Mouse (Mus musculus) embryonic facial prominence, embryonic 10.5 days (tissue): ENCODE results near the gene Rnf215. TPM values are rescaled to one million over a fixed set of nuclear protein-coding genes. Genes with fewer than 3 reads are reported as not detected.

Experiments
- DNase-seq: peaks from one replicate; pipeline ENCODE4 v3.0.0-alpha.2; 2017; ENCODE audit warnings: low spot score
- H3K27ac ChIP-seq: fragments of 300-500 bp; sonication (generic); replicated peaks from 2 replicates; pipeline ENCODE4 v1.5.1; 2016; ENCODE audit warnings: mild to moderate bottlenecking
- H3K27me3 ChIP-seq: fragments of 300-500 bp; sonication (generic); replicated peaks from 2 replicates; pipeline ENCODE4 v1.6.1; 2016; ENCODE audit warnings: low read depth, mild to moderate bottlenecking; ENCODE audit not compliant: poor library complexity, severe bottlenecking
- H3K36me3 ChIP-seq: fragments of 300-500 bp; sonication (generic); replicated peaks from 2 replicates; pipeline ENCODE4 v1.6.1; 2016; ENCODE audit warnings: mild to moderate bottlenecking, moderate library complexity
- H3K4me1 ChIP-seq: fragments of 300-500 bp; sonication (generic); 2 replicates; pipeline ENCODE4 v1.6.1; 2016
- H3K4me3 ChIP-seq: fragments of 300-500 bp; sonication (generic); 2 replicates; pipeline ENCODE4 v1.5.1; 2016; ENCODE audit warnings: mild to moderate bottlenecking, moderate library complexity
- H3K9me3 ChIP-seq: fragments of 300-500 bp; sonication (generic); 2 replicates; pipeline ENCODE4 v1.6.1; 2016; ENCODE audit warnings: mild to moderate bottlenecking
- WGBS: fragments of 180-500 bp; shearing (Covaris S2); methylation state at CpG from one replicate; pipeline ENCODE4 v1.1.7; 2016; 5-methylcytosine and 5-hydroxymethylcytosine counted together
- microRNA-seq: library from miRNA; unstranded; fragments of <30 nt; microRNA quantifications from one replicate; pipeline ENCODE4, GENCODE M21; 2017
- polyA plus RNA-seq: library from polyadenylated mRNA; unstranded; fragments of >200 nt; fragmentation: Nextera tagmentation; extraction: Ambion mirVana; gene quantifications from 2 replicates; pipeline ENCODE4 v1.2.1, GENCODE M21; 2016

The Rnf215 gene
- polyA plus RNA-seq, 1 experiment from 2014 or later, result 22.8 TPM

GRCm38 (mm10) chr11:4187318-4187700, 52.3 kb downstream of the Rnf215 start:
- Histone ChIP-seq H3K27ac (peak overlapping the region; percentile 88), H3K27me3 (peaks cover 9% of the 10 kb centered on the region; the same call in 1 of the 2 replicates), H3K36me3 (peaks cover 17% of the 10 kb centered on the region), H3K4me1 (peaks cover 39% of the 10 kb centered on the region), H3K4me3 (peak overlapping the region; percentile 94), H3K9me3 (no peaks in the 10 kb centered on the region)
- DNase-seq, result no peak
- WGBS, result 19% methylated on average over 9 of the region's 9 CpGs

- Histone ChIP-seq H3K4me1 (peaks cover 46% of the 10 kb centered on the region), H3K27ac (no peak overlapping the region), H3K4me3 (no peak overlapping the region), H3K36me3 (0 out of 2 replicates have a peak, but pooled peaks cover under 1% of the 10 kb centered on the region), H3K9me3 (no peaks in the 10 kb centered on the region), H3K27me3 (peaks cover 9% of the 10 kb centered on the region; the same call in 1 of the 2 replicates)
- WGBS, result 89% methylated on average over 6 of the region's 6 CpGs
- DNase-seq, result no peak
Measured at GRCm38 (mm10) chr11:4189182-4189581, 54.2 kb downstream of the Rnf215 start.

GRCm38 (mm10) chr11:4190677-4191076, 55.7 kb downstream of the Rnf215 start:
- Histone ChIP-seq H3K4me3 (no peak overlapping the region), H3K27me3 (peaks cover 9% of the 10 kb centered on the region; the same call in 1 of the 2 replicates), H3K27ac (no peak overlapping the region), H3K9me3 (no peaks in the 10 kb centered on the region), H3K36me3 (no peaks in the 10 kb centered on the region), H3K4me1 (peaks cover 46% of the 10 kb centered on the region)
- 76% methylated on average over 3 of the region's 3 CpGs for WGBS
- no peak for DNase-seq

Small RNA genes within 50 kb of the gene (microRNA-seq; reads per million reads assigned to microRNA genes)
- 5.8 reads per million, percentile 15 among the genes with 10 or more reads in this experiment for gene Mir3060

Other genes with a start within 250 kb of the Rnf215 start
- 0.61 and 0.97 TPM in 2 replicates for gene 4921536K21Rik, start 240.1 kb upstream of the Rnf215 start, polyA plus RNA-seq
- 16.6 and 17.0 TPM in 2 replicates for gene Dusp18, start 240.0 kb upstream of the Rnf215 start, polyA plus RNA-seq
- 3.1 and 3.5 TPM in 2 replicates for gene Slc35e4, start 220.5 kb upstream of the Rnf215 start, polyA plus RNA-seq
- gene Tcn2, start 203.0 kb upstream of the Rnf215 start, polyA plus RNA-seq, result 23.7 and 23.9 TPM in 2 replicates
- 108 and 119 TPM in 2 replicates for gene Pes1, start 171.2 kb upstream of the Rnf215 start, polyA plus RNA-seq
- gene 4930556J24Rik, start 158.4 kb upstream of the Rnf215 start, polyA plus RNA-seq, result 0.37 and 0.52 TPM in 2 replicates
- gene Gal3st1, start 151.6 kb upstream of the Rnf215 start, polyA plus RNA-seq, result 0.55 and 0.58 TPM in 2 replicates
- 0.29 TPM in 1 of 2 replicates, not detected in the other for gene Sec14l4, start 103.7 kb upstream of the Rnf215 start, polyA plus RNA-seq
- gene Sec14l3, start 70.4 kb upstream of the Rnf215 start, polyA plus RNA-seq, result not detected in 2 replicates
- 14.6 and 15.6 TPM in 2 replicates for gene Mtfp1, start 39.8 kb upstream of the Rnf215 start, polyA plus RNA-seq
- 1.7 and 2.0 TPM in 2 replicates for gene Sec14l2, start 11.8 kb upstream of the Rnf215 start, polyA plus RNA-seq
- gene Ccdc157, start 25.1 kb downstream of the Rnf215 start, polyA plus RNA-seq, result 7.2 and 8.0 TPM in 2 replicates
- 102 and 105 TPM in 2 replicates for gene Sf3a1, start 25.1 kb downstream of the Rnf215 start, polyA plus RNA-seq
- gene Tbc1d10a, start 51.6 kb downstream of the Rnf215 start, polyA plus RNA-seq, result 27.4 and 31.0 TPM in 2 replicates
- gene Castor1, start 83.0 kb downstream of the Rnf215 start, polyA plus RNA-seq, result 2.2 and 2.4 TPM in 2 replicates
- not detected in 2 replicates for gene Osm, start 101.2 kb downstream of the Rnf215 start, polyA plus RNA-seq
- gene Lif, start 122.4 kb downstream of the Rnf215 start, polyA plus RNA-seq, result 0.09 and 0.36 TPM in 2 replicates